Mouse (Mus musculus) ES-E14 (cell line): Measurements from ENCODE around the gene Llgl2. TPM values are rescaled to one million over a fixed set of nuclear protein-coding genes. Genes with fewer than 3 reads are reported as not detected.

Experiments
- DNase-seq: peaks from one replicate; pipeline ENCODE4 v3.0.0-alpha.2; 2013; ENCODE audit warnings: low read depth, low spot score
- H3K27ac ChIP-seq: 2 replicates; pipeline ENCODE4 v1.5.1; 2012; ENCODE audit warnings: low read depth, mild to moderate bottlenecking, low read length, moderate library complexity, mixed read lengths; ENCODE audit not compliant: poor library complexity, insufficient read depth, severe bottlenecking
- H3K36me3 ChIP-seq: 2 replicates; pipeline ENCODE4 v1.6.1; 2012; ENCODE audit warnings: mild to moderate bottlenecking, low read length, moderate library complexity, mixed read lengths; ENCODE audit not compliant: control insufficient read depth, poor library complexity, insufficient read depth, severe bottlenecking
- H3K4me1 ChIP-seq, 2 experiments: fragments of 150-350 bp in 1 of 2; sonication (generic) in 1 of 2; 2 replicates each; pipeline ENCODE4 v1.6.1; 2012; ENCODE audit warnings: low read length in 2 of 2, mild to moderate bottlenecking in 1 of 2, mixed read lengths in 1 of 2; ENCODE audit not compliant: control insufficient read depth in 2 of 2, insufficient read depth in 2 of 2, poor library complexity in 1 of 2
- H3K4me3 ChIP-seq, 2 experiments: fragments of 150-350 bp in 1 of 2; sonication (generic) in 1 of 2; 2 replicates each; pipeline ENCODE4 v1.5.1; 2012; ENCODE audit warnings: low read length in 2 of 2, low read depth in 1 of 2, mild to moderate bottlenecking in 1 of 2, mixed read lengths in 1 of 2; ENCODE audit not compliant: insufficient read depth in 1 of 2, poor library complexity in 1 of 2, severe bottlenecking in 1 of 2
- H3K9ac ChIP-seq: 2 replicates; pipeline ENCODE4 v1.6.1; 2012; ENCODE audit warnings: low read depth, mild to moderate bottlenecking, low read length, mixed read lengths; ENCODE audit not compliant: poor library complexity, insufficient read depth, severe bottlenecking
- H3K9me3 ChIP-seq: fragments of 150-350 bp; sonication (generic); 2 replicates; pipeline ENCODE4 v1.6.1; 2012; ENCODE audit warnings: low read depth, mild to moderate bottlenecking, low read length; ENCODE audit not compliant: control insufficient read depth, insufficient read depth
- CHD2 ChIP-seq: IDR thresholded peaks from 2 replicates; pipeline ENCODE4 v1.6.1; 2014; ENCODE audit warnings: mild to moderate bottlenecking, low read depth, low read length, inconsistent platforms
- HCFC1 ChIP-seq: IDR thresholded peaks from 2 replicates; pipeline ENCODE4 v1.6.1; 2012; ENCODE audit warnings: low read length, inconsistent platforms, borderline replicate concordance; ENCODE audit not compliant: insufficient read depth
- MAFK ChIP-seq: IDR thresholded peaks from 2 replicates; pipeline ENCODE4 v1.6.1; 2014; ENCODE audit warnings: mild to moderate bottlenecking, low read depth, low read length, inconsistent platforms; ENCODE audit not compliant: insufficient read depth
- ZC3H11A ChIP-seq: IDR thresholded peaks from 2 replicates; pipeline ENCODE4 v1.6.1; 2012; ENCODE audit warnings: low read depth, mild to moderate bottlenecking, inconsistent platforms, low read length, borderline replicate concordance
- ZNF384 ChIP-seq: IDR thresholded peaks from 2 replicates; pipeline ENCODE4 v1.6.1; 2012; ENCODE audit warnings: low read depth, low read length, inconsistent platforms
- in situ Hi-C, 2 experiments: fragments of 600-800 bp; cut with MboI; formaldehyde crosslinking; loops; one replicate each; pipeline ENCODE4 v1.15.1; 2025; ENCODE audit warnings: low sequenced_read_pairs in 2 of 2, inconsistent platforms in 1 of 2; ENCODE audit not compliant: unreplicated experiment in 2 of 2
- total RNA-seq: library from RNA; depleted of rRNA; stranded (reverse); fragments of 300-350 nt; gene quantifications from 2 replicates; pipeline ENCODE4 v1.2.3, GENCODE M21; 2012

Gene Llgl2
- total RNA-seq, 1 experiment: 145 TPM

- TF ChIP-seq HCFC1 (no peak), MAFK (no peak), ZC3H11A (no peak), ZNF384 (no peak), CHD2 (no peak)
- Histone ChIP-seq H3K4me1 (peaks cover 5 to 18% of the 10 kb centered on the region in 2 experiments; a peak in 3 of 4 replicates), H3K9me3 (no peaks in the 10 kb centered on the region), H3K4me3 (no peak overlapping the region), H3K36me3 (no peaks in the 10 kb centered on the region), H3K9ac (no peak overlapping the region; the same call in 1 of the 2 replicates), H3K27ac (no peak overlapping the region)
- in situ Hi-C loops: no loop called here
- DNase-seq: no peak
Measured at GRCm38 (mm10) chr11:115777487-115778335, 46.1 kb upstream of the Llgl2 start.

- DNase-seq: no peak
- in situ Hi-C loops: no loop called here
- Histone ChIP-seq H3K9me3 (no peaks in the 10 kb centered on the region), H3K4me1 (peaks cover 5 to 18% of the 10 kb centered on the region in 2 experiments; a peak in 3 of 4 replicates), H3K4me3 (no peak overlapping the region), H3K36me3 (no peaks in the 10 kb centered on the region), H3K9ac (no peak overlapping the region), H3K27ac (no peak overlapping the region)
- TF ChIP-seq CHD2 (no peak), MAFK (no peak), HCFC1 (no peak), ZNF384 (no peak), ZC3H11A (no peak)
Measured at GRCm38 (mm10) chr11:115779038-115779571, 44.7 kb upstream of the Llgl2 start.

- no peak for DNase-seq
- Histone ChIP-seq H3K27ac (no peak overlapping the region), H3K4me1 (peaks cover 5 to 18% of the 10 kb centered on the region in 2 experiments; a peak in 3 of 4 replicates), H3K4me3 (no peak overlapping the region), H3K36me3 (no peaks in the 10 kb centered on the region), H3K9ac (no peak overlapping the region), H3K9me3 (no peaks in the 10 kb centered on the region)
- in situ Hi-C loops: no loop called here
- no peak for TF ChIP-seq MAFK
- TF ChIP-seq ZC3H11A: no peak
- no peak for TF ChIP-seq ZNF384
- no peak for TF ChIP-seq HCFC1
- no peak for TF ChIP-seq CHD2
Measured at GRCm38 (mm10) chr11:115780141-115781070, 43.4 kb upstream of the Llgl2 start.

- in situ Hi-C loops: no loop called here
Measured at GRCm38 (mm10) chr11:115786473-115786872, 37.4 kb upstream of the Llgl2 start.

More at GRCm38 (mm10) chr11:115786473-115786872, 37.4 kb upstream of the Llgl2 start:
- Histone ChIP-seq H3K4me3 (no peak overlapping the region), H3K36me3 (peaks cover 8% of the 10 kb centered on the region; the same call in 1 of the 2 replicates), H3K9me3 (no peaks in the 10 kb centered on the region), H3K27ac (no peak overlapping the region), H3K9ac (no peak overlapping the region), H3K4me1 (peaks cover 0 to 2% of the 10 kb centered on the region in 2 experiments; a peak in 1 of 4 replicates)
- DNase-seq: no peak
- TF ChIP-seq HCFC1: no peak
- TF ChIP-seq ZC3H11A: no peak
